Mouse (Mus musculus) midbrain, embryonic 12.5 days (tissue): ENCODE data around the gene Ccdc144b. TPM values are rescaled to one million over a fixed set of nuclear protein-coding genes. Genes with fewer than 3 reads are reported as not detected.

ENCODE experiments used
- ATAC-seq: fragments of 200-750 bp; cut with Nextera tagmentation; 2 replicates; pipeline ENCODE4 v1.8.0; 2017; ENCODE audit warnings: low read depth, moderate TSS enrichment, moderate library complexity; ENCODE audit not compliant: low FRiP score
- H3K27ac ChIP-seq: fragments of 300-500 bp; sonication (generic); replicated peaks from 2 replicates; pipeline ENCODE4 v1.5.1; 2016; ENCODE audit warnings: mild to moderate bottlenecking
- H3K27me3 ChIP-seq: fragments of 300-500 bp; sonication (generic); 2 replicates; pipeline ENCODE4 v1.6.1; 2016; ENCODE audit warnings: mild to moderate bottlenecking
- H3K36me3 ChIP-seq: fragments of 300-500 bp; sonication (generic); 2 replicates; pipeline ENCODE4 v1.6.1; 2016
- H3K4me1 ChIP-seq: fragments of 300-500 bp; sonication (generic); 2 replicates; pipeline ENCODE4 v1.6.1; 2016
- H3K4me2 ChIP-seq: fragments of 300-500 bp; sonication (generic); replicated peaks from 2 replicates; pipeline ENCODE4 v1.6.1; 2016; ENCODE audit warnings: mild to moderate bottlenecking, moderate library complexity
- H3K4me3 ChIP-seq: fragments of 300-500 bp; sonication (generic); 2 replicates; pipeline ENCODE4 v1.5.1; 2016; ENCODE audit warnings: mild to moderate bottlenecking
- H3K9ac ChIP-seq: fragments of 300-500 bp; sonication (generic); replicated peaks from 2 replicates; pipeline ENCODE4 v1.6.1; 2016; ENCODE audit warnings: mild to moderate bottlenecking, moderate library complexity
- H3K9me3 ChIP-seq: fragments of 300-500 bp; sonication (generic); 2 replicates; pipeline ENCODE4 v1.6.1; 2016; ENCODE audit warnings: mild to moderate bottlenecking
- WGBS: fragments of 180-500 bp; shearing (Covaris S2); methylation state at CpG from one replicate; pipeline ENCODE4 v1.1.7; 2016; 5-methylcytosine and 5-hydroxymethylcytosine counted together
- polyA plus RNA-seq: library from polyadenylated mRNA; unstranded; fragments of >200 nt; fragmentation: Nextera tagmentation; extraction: Ambion mirVana; gene quantifications from 2 replicates; pipeline ENCODE4 v1.2.1, GENCODE M21; 2016

Gene Ccdc144b
- polyA plus RNA-seq, 1 experiment from 2014 or later, result not detected

- Histone ChIP-seq H3K9me3 (no peaks in the 10 kb centered on the region), H3K4me2 (0 out of 2 replicates have a peak overlapping the region, but pooled peaks have one; percentile 1), H3K9ac (no peak overlapping the region), H3K4me3 (no peak overlapping the region), H3K36me3 (peaks cover 18% of the 10 kb centered on the region), H3K27me3 (peaks cover 8% of the 10 kb centered on the region; the same call in 1 of the 2 replicates), H3K27ac (no peak overlapping the region), H3K4me1 (peaks cover 16% of the 10 kb centered on the region)
- WGBS, result 92% methylated on average over 6 of the region's 6 CpGs
- ATAC-seq, result no peak
These were observed 14.4 kb upstream of the Ccdc144b start for GRCm38 (mm10) chr3:36067731-36068130.

GRCm38 (mm10) chr3:36065843-36066651 is 12.7 kb upstream of the Ccdc144b start, which contains the start of gene Acad9:
Gene Acad9, plus strand, starts transcription at chr3:36065979.
- H3K9me3 ChIP-seq, result no peaks in the 10 kb centered on the region
- under 1% methylated on average over 49 of the region's 49 CpGs for WGBS
- peak; percentile 98 for ATAC-seq
- peak within 1 kb of the TSS; percentile 93 for H3K4me3 ChIP-seq
- peaks cover 13% of the 10 kb centered on the region for H3K36me3 ChIP-seq
- H3K4me1 ChIP-seq, result peaks cover 16% of the 10 kb centered on the region
- H3K27me3 ChIP-seq, result peaks cover 14% of the 10 kb centered on the region
- H3K4me2 ChIP-seq, result peak within 1 kb of the TSS; percentile 82
- H3K9ac ChIP-seq, result peak within 1 kb of the TSS; percentile 80
- H3K27ac ChIP-seq, result peak within 1 kb of the TSS; percentile 52; the same call in 1 of the 2 replicates

GRCm38 (mm10) chr3:36065166-36065565 is 11.8 kb upstream of the Ccdc144b start:
- H3K27ac ChIP-seq, result no peak overlapping the region
- H3K4me1 ChIP-seq, result peaks cover 16% of the 10 kb centered on the region
- ATAC-seq, result no peak
- no peak overlapping the region for H3K9ac ChIP-seq
- no peaks in the 10 kb centered on the region for H3K9me3 ChIP-seq
- H3K27me3 ChIP-seq, result peaks cover 14% of the 10 kb centered on the region
- H3K4me3 ChIP-seq, result peak overlapping the region; percentile 93
- WGBS, result 97% methylated on average over 2 of the region's 2 CpGs
- H3K36me3 ChIP-seq, result peaks cover 4% of the 10 kb centered on the region
- H3K4me2 ChIP-seq, result peak overlapping the region; percentile 82

GRCm38 (mm10) chr3:36064592-36065061 is 11.3 kb upstream of the Ccdc144b start:
- H3K9ac ChIP-seq, result no peak overlapping the region
- no peak overlapping the region for H3K4me3 ChIP-seq
- no peaks in the 10 kb centered on the region for H3K9me3 ChIP-seq
- H3K4me1 ChIP-seq, result peaks cover 16% of the 10 kb centered on the region
- H3K36me3 ChIP-seq, result no peaks in the 10 kb centered on the region
- H3K27me3 ChIP-seq, result peaks cover 14% of the 10 kb centered on the region
- ATAC-seq, result no peak
- H3K4me2 ChIP-seq, result no peak overlapping the region
- WGBS, result 91% methylated on average over 1 of the region's 1 CpGs
- H3K27ac ChIP-seq, result no peak overlapping the region

- Histone ChIP-seq H3K27me3 (peaks cover 14% of the 10 kb centered on the region), H3K4me3 (no peak overlapping the region), H3K36me3 (no peaks in the 10 kb centered on the region), H3K9ac (no peak overlapping the region), H3K4me1 (no peaks in the 10 kb centered on the region), H3K4me2 (no peak overlapping the region), H3K27ac (no peak overlapping the region), H3K9me3 (no peaks in the 10 kb centered on the region)
- no peak for ATAC-seq
- WGBS, result 36% methylated on average over 8 of the region's 8 CpGs
These were observed 6.9 kb upstream of the Ccdc144b start for GRCm38 (mm10) chr3:36060096-36060850.

GRCm38 (mm10) chr3:36049106-36049505 is 4.2 kb downstream of the Ccdc144b start:
- Histone ChIP-seq H3K4me2 (no peak overlapping the region), H3K27me3 (no peaks in the 10 kb centered on the region), H3K27ac (no peak overlapping the region), H3K4me1 (no peaks in the 10 kb centered on the region), H3K9me3 (no peaks in the 10 kb centered on the region), H3K4me3 (no peak overlapping the region), H3K36me3 (no peaks in the 10 kb centered on the region), H3K9ac (no peak overlapping the region)
- no peak for ATAC-seq
- whole genome bisulfite sequencing, result 70% methylated on average over 1 of the region's 1 CpGs

- 73% methylated on average over 4 of the region's 4 CpGs for WGBS
- no peaks in the 10 kb centered on the region for H3K4me1 ChIP-seq
- no peak for ATAC-seq
- H3K4me2 ChIP-seq, result no peak overlapping the region
- H3K4me3 ChIP-seq, result no peak overlapping the region
- H3K27me3 ChIP-seq, result no peaks in the 10 kb centered on the region
- H3K9ac ChIP-seq, result no peak overlapping the region
- no peaks in the 10 kb centered on the region for H3K36me3 ChIP-seq
- no peaks in the 10 kb centered on the region for H3K9me3 ChIP-seq
- no peak overlapping the region for H3K27ac ChIP-seq
These were observed 8.3 kb downstream of the Ccdc144b start for GRCm38 (mm10) chr3:36045086-36045485.

GRCm38 (mm10) chr3:36044520-36044919 is 8.8 kb downstream of the Ccdc144b start:
- no peak overlapping the region for H3K9ac ChIP-seq
- H3K4me2 ChIP-seq, result no peak overlapping the region
- ATAC-seq, result no peak
- H3K9me3 ChIP-seq, result no peaks in the 10 kb centered on the region
- H3K27ac ChIP-seq, result no peak overlapping the region
- no peak overlapping the region for H3K4me3 ChIP-seq
- H3K36me3 ChIP-seq, result no peaks in the 10 kb centered on the region
- no peaks in the 10 kb centered on the region for H3K4me1 ChIP-seq
- no peaks in the 10 kb centered on the region for H3K27me3 ChIP-seq

GRCm38 (mm10) chr3:36031740-36032510 is 21.4 kb downstream of the Ccdc144b start:
- Histone ChIP-seq H3K9me3 (no peaks in the 10 kb centered on the region), H3K4me2 (no peak overlapping the region), H3K4me3 (no peak overlapping the region), H3K27me3 (no peaks in the 10 kb centered on the region), H3K27ac (no peak overlapping the region), H3K36me3 (no peaks in the 10 kb centered on the region), H3K4me1 (no peaks in the 10 kb centered on the region), H3K9ac (no peak overlapping the region)
- WGBS, result 79% methylated on average over 6 of the region's 6 CpGs
- no peak for ATAC-seq

GRCm38 (mm10) chr3:36029993-36030392 is 23.4 kb downstream of the Ccdc144b start:
- Histone ChIP-seq H3K4me1 (no peaks in the 10 kb centered on the region), H3K4me3 (no peak overlapping the region), H3K27ac (no peak overlapping the region), H3K36me3 (no peaks in the 10 kb centered on the region), H3K27me3 (no peaks in the 10 kb centered on the region), H3K9me3 (no peaks in the 10 kb centered on the region), H3K4me2 (no peak overlapping the region), H3K9ac (no peak overlapping the region)
- 84% methylated on average over 4 of the region's 4 CpGs for WGBS
- no peak for ATAC-seq

- 83% methylated on average over 6 of the region's 6 CpGs for WGBS
- no peak overlapping the region for H3K27ac ChIP-seq
- H3K4me1 ChIP-seq, result no peaks in the 10 kb centered on the region
- no peaks in the 10 kb centered on the region for H3K36me3 ChIP-seq
- no peak overlapping the region for H3K4me2 ChIP-seq
- no peak overlapping the region for H3K9ac ChIP-seq
- H3K27me3 ChIP-seq, result no peaks in the 10 kb centered on the region
- no peak overlapping the region for H3K4me3 ChIP-seq
- no peak for ATAC-seq
- no peaks in the 10 kb centered on the region for H3K9me3 ChIP-seq
These were observed 27.6 kb downstream of the Ccdc144b start for GRCm38 (mm10) chr3:36025732-36026131.
